Mouse (Mus musculus) neural tube, embryonic 11.5 days (tissue): Measurements from ENCODE around the gene Klhl26. TPM values are rescaled to one million over a fixed set of nuclear protein-coding genes. Genes with fewer than 3 reads are reported as not detected.

ENCODE experiments used
- ATAC-seq: fragments of 200-750 bp; cut with Nextera tagmentation; 2 replicates; pipeline ENCODE4 v1.8.0; 2017; ENCODE audit warnings: moderate number of reproducible peaks, mild to moderate bottlenecking, moderate TSS enrichment, moderate library complexity; ENCODE audit not compliant: insufficient read depth, low FRiP score, low TSS enrichment
- DNase-seq: peaks from one replicate; pipeline ENCODE4 v3.0.0-alpha.2; 2015; ENCODE audit warnings: low spot score
- H3K27ac ChIP-seq: fragments of 300-500 bp; sonication (generic); 2 replicates; pipeline ENCODE4 v1.5.1; 2014; ENCODE audit warnings: low read depth, mild to moderate bottlenecking, low read length
- H3K27me3 ChIP-seq: fragments of 300-500 bp; sonication (generic); 2 replicates; pipeline ENCODE4 v1.6.1; 2014; ENCODE audit warnings: mild to moderate bottlenecking, low read length, mixed read lengths; ENCODE audit not compliant: control insufficient read depth, insufficient read depth
- H3K36me3 ChIP-seq: fragments of 300-500 bp; sonication (generic); 2 replicates; pipeline ENCODE4 v1.6.1; 2014; ENCODE audit warnings: mild to moderate bottlenecking, low read length, moderate library complexity, mixed read lengths; ENCODE audit not compliant: control insufficient read depth, insufficient read depth
- H3K4me1 ChIP-seq: fragments of 300-500 bp; sonication (generic); 2 replicates; pipeline ENCODE4 v1.6.1; 2014; ENCODE audit warnings: low read length, mixed read lengths; ENCODE audit not compliant: control insufficient read depth, insufficient read depth
- H3K4me2 ChIP-seq: fragments of 300-500 bp; sonication (generic); 2 replicates; pipeline ENCODE4 v1.6.1; 2014; ENCODE audit warnings: low read depth, mild to moderate bottlenecking, moderate library complexity
- H3K4me3 ChIP-seq: fragments of 300-500 bp; sonication (generic); 2 replicates; pipeline ENCODE4 v1.5.1; 2014; ENCODE audit warnings: low read depth, low read length
- H3K9ac ChIP-seq: fragments of 300-500 bp; sonication (generic); 2 replicates; pipeline ENCODE4 v1.6.1; 2014; ENCODE audit warnings: mild to moderate bottlenecking, low read length
- H3K9me3 ChIP-seq: fragments of 300-500 bp; sonication (generic); 2 replicates; pipeline ENCODE4 v1.6.1; 2016; ENCODE audit warnings: low read length; ENCODE audit not compliant: control insufficient read depth
- WGBS: fragments of 180-500 bp; shearing (Covaris S2); extraction: QIAGEN DNeasy Blood & Tissue Kit; methylation state at CpG from one replicate; pipeline ENCODE4 v1.1.7; 2014; 5-methylcytosine and 5-hydroxymethylcytosine counted together
- polyA plus RNA-seq: library from polyadenylated mRNA; unstranded; fragments of >200 nt; fragmentation: Nextera tagmentation; extraction: Ambion mirVana; gene quantifications from 2 replicates; pipeline ENCODE4 v1.2.1, GENCODE M21; 2014

Gene Klhl26
- polyA plus RNA-seq, 1 experiment from 2014 or later, result 17.0 TPM

GRCm38 (mm10) chr8:70447639-70448420 lies 28.9 kb downstream of the Klhl26 start:
- no peaks in the 10 kb centered on the region for H3K9me3 ChIP-seq
- no peaks in the 10 kb centered on the region for H3K27me3 ChIP-seq
- DNase-seq (no peak), ATAC-seq (no peak)
- H3K4me1 ChIP-seq, result no peaks in the 10 kb centered on the region
- peaks cover 9% of the 10 kb centered on the region for H3K36me3 ChIP-seq
- 75% methylated on average over 19 of the region's 19 CpGs for WGBS
- no peak overlapping the region for H3K27ac ChIP-seq
- H3K9ac ChIP-seq, result no peak overlapping the region
- no peak overlapping the region for H3K4me3 ChIP-seq
- no peak overlapping the region for H3K4me2 ChIP-seq

DNA sequence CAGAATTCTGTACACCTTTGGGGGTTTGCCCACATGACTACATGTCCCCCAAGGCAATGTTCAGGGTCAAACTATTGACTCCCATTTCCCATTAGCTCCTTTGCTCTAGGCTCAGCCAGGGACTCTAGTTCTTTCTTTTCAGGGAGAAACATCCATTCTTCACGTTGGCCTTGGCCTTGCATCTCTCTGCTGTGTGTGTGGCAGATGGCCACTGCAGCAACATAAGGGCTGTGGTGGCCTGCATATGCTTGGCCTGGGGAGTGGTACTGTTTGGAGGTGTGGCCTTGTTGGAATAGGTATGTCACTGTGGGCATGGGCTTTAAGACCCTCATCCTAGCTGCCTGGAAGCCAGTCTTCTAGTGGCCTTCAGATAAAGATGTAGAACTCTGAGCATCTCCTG lies 30.8 kb downstream of the Klhl26 start:
- Histone ChIP-seq H3K27me3 (no peaks in the 10 kb centered on the region), H3K4me3 (no peak overlapping the region), H3K9ac (no peak overlapping the region), H3K4me2 (no peak overlapping the region), H3K4me1 (no peaks in the 10 kb centered on the region), H3K9me3 (no peaks in the 10 kb centered on the region), H3K27ac (no peak overlapping the region), H3K36me3 (0 out of 2 replicates have a peak, but pooled peaks cover 2% of the 10 kb centered on the region)
- DNase-seq (no peak), ATAC-seq (no peak)
- WGBS, result 66% methylated on average over 1 of the region's 1 CpGs

- WGBS, result 91% methylated on average over 4 of the region's 4 CpGs
- no peaks in the 10 kb centered on the region for H3K27me3 ChIP-seq
- no peak for ATAC-seq
- no peaks in the 10 kb centered on the region for H3K36me3 ChIP-seq
- no peak for DNase-seq
- peaks cover 7% of the 10 kb centered on the region; the same call in 1 of the 2 replicates for H3K4me1 ChIP-seq
- H3K9ac ChIP-seq, result no peak overlapping the region
- no peaks in the 10 kb centered on the region for H3K9me3 ChIP-seq
- H3K4me3 ChIP-seq, result no peak overlapping the region
- H3K27ac ChIP-seq, result no peak overlapping the region
- H3K4me2 ChIP-seq, result no peak overlapping the region
Measured at GRCm38 (mm10) chr8:70443326-70443725, 33.4 kb downstream of the Klhl26 start.

GRCm38 (mm10) chr8:70441565-70441964 lies 35.2 kb downstream of the Klhl26 start:
- WGBS, result 73% methylated on average over 3 of the region's 3 CpGs
- Histone ChIP-seq H3K36me3 (no peaks in the 10 kb centered on the region), H3K4me1 (peaks cover 7% of the 10 kb centered on the region; the same call in 1 of the 2 replicates), H3K9me3 (no peaks in the 10 kb centered on the region), H3K4me2 (no peak overlapping the region), H3K27ac (no peak overlapping the region), H3K9ac (no peak overlapping the region; the same call in 1 of the 2 replicates), H3K4me3 (no peak overlapping the region), H3K27me3 (no peaks in the 10 kb centered on the region)
- DNase-seq (no peak), ATAC-seq (no peak)

DNA sequence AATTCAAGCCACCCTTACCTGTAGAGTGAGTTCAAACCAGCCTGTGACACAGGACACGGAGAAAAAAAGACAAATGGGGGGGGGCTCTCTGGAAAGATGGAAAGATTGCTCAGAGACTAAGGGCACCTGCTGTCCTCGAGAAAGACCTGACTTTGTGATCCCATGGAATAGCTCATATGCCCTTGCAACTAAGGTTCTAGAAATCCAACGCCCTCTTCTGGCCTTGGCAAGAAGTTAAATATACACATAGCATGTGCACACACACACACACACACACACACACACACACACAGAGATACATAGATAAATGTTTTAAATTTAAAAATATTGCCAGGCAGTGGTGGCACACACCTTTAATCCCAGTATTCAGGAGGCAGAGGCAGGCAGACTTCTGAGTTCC lies 36.5 kb downstream of the Klhl26 start:
- ATAC-seq, result no peak
- H3K9ac ChIP-seq, result peak overlapping the region; percentile 70
- no peak for DNase-seq
- H3K4me3 ChIP-seq, result peak overlapping the region; percentile 70; the same call in 1 of the 2 replicates
- no peak overlapping the region for H3K27ac ChIP-seq
- peaks cover 7% of the 10 kb centered on the region; the same call in 1 of the 2 replicates for H3K4me1 ChIP-seq
- H3K36me3 ChIP-seq, result no peaks in the 10 kb centered on the region; the same call in 1 of the 2 replicates
- H3K9me3 ChIP-seq, result no peaks in the 10 kb centered on the region
- peak overlapping the region; percentile 73 for H3K4me2 ChIP-seq
- H3K27me3 ChIP-seq, result no peaks in the 10 kb centered on the region
- 55% methylated on average over 3 of the region's 3 CpGs for WGBS

GRCm38 (mm10) chr8:70439848-70440179 lies 37.0 kb downstream of the Klhl26 start:
- Histone ChIP-seq H3K4me2 (peak overlapping the region; percentile 73), H3K9ac (peak overlapping the region; percentile 70), H3K4me3 (peak overlapping the region; percentile 70), H3K4me1 (peaks cover 7% of the 10 kb centered on the region; the same call in 1 of the 2 replicates), H3K36me3 (no peaks in the 10 kb centered on the region; the same call in 1 of the 2 replicates), H3K27ac (no peak overlapping the region), H3K27me3 (no peaks in the 10 kb centered on the region), H3K9me3 (no peaks in the 10 kb centered on the region)
- ATAC-seq (no peak), DNase-seq (no peak)
- 11% methylated on average over 7 of the region's 7 CpGs for WGBS

GRCm38 (mm10) chr8:70439055-70439847 lies 37.5 kb downstream of the Klhl26 start, which contains the start of gene Crtc1:
Gene Crtc1 (minus strand): TSS chr8:70439579.
- Histone ChIP-seq H3K4me1 (peaks cover 7% of the 10 kb centered on the region; the same call in 1 of the 2 replicates), H3K27me3 (no peaks in the 10 kb centered on the region), H3K27ac (no peak within 1 kb of the TSS), H3K4me2 (peak within 1 kb of the TSS; percentile 73), H3K9me3 (no peaks in the 10 kb centered on the region), H3K9ac (peak within 1 kb of the TSS; percentile 70), H3K4me3 (peak within 1 kb of the TSS; percentile 70), H3K36me3 (no peaks in the 10 kb centered on the region; the same call in 1 of the 2 replicates)
- DNase-seq (peak; percentile 100), ATAC-seq (peak; percentile 96)
- WGBS, result under 1% methylated on average over 59 of the region's 70 CpGs

GRCm38 (mm10) chr8:70438423-70438822 lies 38.3 kb downstream of the Klhl26 start:
- Histone ChIP-seq H3K4me2 (no peak overlapping the region; the same call in 1 of the 2 replicates), H3K36me3 (no peaks in the 10 kb centered on the region; the same call in 1 of the 2 replicates), H3K9ac (no peak overlapping the region), H3K9me3 (no peaks in the 10 kb centered on the region), H3K4me3 (peak overlapping the region; percentile 70), H3K27ac (no peak overlapping the region), H3K4me1 (peaks cover 7% of the 10 kb centered on the region; the same call in 1 of the 2 replicates), H3K27me3 (no peaks in the 10 kb centered on the region)
- 88% methylated on average over 2 of the region's 2 CpGs for WGBS
- no peak for DNase-seq
- ATAC-seq, result no peak
